Mouse (Mus musculus) bone marrow, adult 2 months (tissue): Measurements from ENCODE around the gene Rfc4. TPM values are rescaled to one million over a fixed set of nuclear protein-coding genes. Genes with fewer than 3 reads are reported as not detected.
"Not testable (repeated sequence)": the region's sequence is repeated elsewhere in the genome, so short reads cannot be mapped to it uniquely, and the experiment has no call there.

Experiments used
- H3K27ac ChIP-seq: fragments of 200-500 bp; 2 replicates; pipeline ENCODE4 v1.5.1; 2012; ENCODE audit warnings: low read depth, mild to moderate bottlenecking, control low read depth, inconsistent platforms, low read length; ENCODE audit not compliant: control insufficient read depth, poor library complexity, insufficient read depth
- H3K4me1 ChIP-seq: fragments of 200-500 bp; 2 replicates; pipeline ENCODE4 v1.6.1; 2011; ENCODE audit warnings: low read length; ENCODE audit not compliant: control insufficient read depth, insufficient read depth
- H3K4me3 ChIP-seq: fragments of 200-500 bp; replicated peaks from 2 replicates; pipeline ENCODE3; 2011; ENCODE audit warnings: mild to moderate bottlenecking, low read depth, low read length, control low read depth; ENCODE audit not compliant: control insufficient read depth
- CTCF ChIP-seq: fragments of 200-500 bp; IDR thresholded peaks from 2 replicates; pipeline ENCODE4 v1.5.1; 2011; ENCODE audit warnings: low read length, control low read depth; ENCODE audit not compliant: control insufficient read depth, insufficient read depth
- POLR2A ChIP-seq: fragments of 200-500 bp; IDR thresholded peaks from 2 replicates; pipeline ENCODE4 v1.6.1; 2011; ENCODE audit warnings: low read depth, mild to moderate bottlenecking, control low read depth, low read length, borderline replicate concordance; ENCODE audit not compliant: control insufficient read depth
- WGBS: fragments of 180-500 bp; shearing (Covaris S2); methylation state at CpG from one replicate; pipeline ENCODE4 v1.1.7; 2018; 5-methylcytosine and 5-hydroxymethylcytosine counted together
- polyA plus RNA-seq: library from polyadenylated mRNA; stranded (reverse); fragments of >200 nt; gene quantifications from 2 replicates; pipeline ENCODE4 v1.2.4, GENCODE M21; 2011; ENCODE audit warnings: low replicate concordance; ENCODE audit not compliant: missing spikeins, insufficient read depth, insufficient read length

The Rfc4 gene
- polyA plus RNA-seq, 1 experiment = 35.1 TPM

DNA sequence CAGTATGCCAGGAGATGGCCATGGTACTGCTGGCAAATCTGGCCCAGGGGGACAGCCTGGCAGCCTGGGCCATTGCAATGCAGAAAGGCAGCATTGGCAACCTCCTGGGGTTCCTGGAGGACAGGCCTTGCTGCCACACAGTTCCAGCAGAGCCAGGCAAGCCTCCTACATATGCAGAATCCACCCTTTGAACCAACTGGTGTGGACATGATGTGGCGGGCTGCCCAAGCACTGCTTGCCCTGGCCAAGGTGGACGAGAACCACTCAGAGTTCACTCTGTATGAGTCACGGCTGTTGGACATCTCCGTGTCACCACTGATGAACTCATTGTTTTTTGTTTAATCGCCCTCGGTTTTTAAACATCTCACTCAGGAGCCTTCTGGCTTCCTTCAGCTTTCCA, 33.4 kb downstream of the Rfc4 start:
- TF ChIP-seq POLR2A = no peak
- no peak for TF ChIP-seq CTCF
- Histone ChIP-seq H3K27ac (no peak overlapping the region), H3K4me1 (no peaks in the 10 kb centered on the region; the same call in 1 of the 2 replicates), H3K4me3 (no peak overlapping the region)
- 78% methylated on average over 6 of the region's 6 CpGs for WGBS

DNA sequence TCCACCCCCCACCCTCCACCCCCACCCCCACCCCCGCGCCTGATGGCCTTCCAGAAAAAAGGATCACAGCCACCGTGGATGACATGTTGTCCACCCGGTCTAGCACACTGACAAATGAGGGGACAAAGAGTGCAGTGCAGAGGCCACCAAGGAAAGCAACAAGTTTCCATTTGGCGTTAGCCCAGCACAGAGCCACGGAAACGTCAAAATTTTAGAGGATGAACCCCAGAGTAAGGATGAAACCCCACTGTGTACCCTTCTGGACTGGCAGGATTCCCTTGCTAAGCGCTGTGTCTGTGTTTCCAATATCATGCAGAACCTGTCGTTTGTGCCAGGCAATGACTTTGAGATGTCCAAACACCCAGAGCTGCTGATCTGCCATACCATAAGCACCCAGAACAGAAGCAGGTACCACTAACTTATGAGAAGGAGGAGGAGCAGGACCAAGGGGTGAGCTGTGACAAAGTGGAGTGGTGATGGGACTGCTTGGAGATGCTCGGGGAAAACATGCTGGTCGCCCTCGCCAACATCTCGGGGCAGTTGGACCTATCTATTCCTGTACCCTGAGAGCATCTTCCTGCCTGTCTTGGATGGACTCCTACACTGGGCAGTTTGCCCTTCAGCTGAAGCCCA, 34.1 kb downstream of the Rfc4 start:
- no peaks in the 10 kb centered on the region; the same call in 1 of the 2 replicates for H3K4me1 ChIP-seq
- no peak overlapping the region for H3K4me3 ChIP-seq
- 76% methylated on average over 13 of the region's 13 CpGs for WGBS
- H3K27ac ChIP-seq = no peak overlapping the region
- TF ChIP-seq CTCF (no peak), POLR2A (no peak)

DNA sequence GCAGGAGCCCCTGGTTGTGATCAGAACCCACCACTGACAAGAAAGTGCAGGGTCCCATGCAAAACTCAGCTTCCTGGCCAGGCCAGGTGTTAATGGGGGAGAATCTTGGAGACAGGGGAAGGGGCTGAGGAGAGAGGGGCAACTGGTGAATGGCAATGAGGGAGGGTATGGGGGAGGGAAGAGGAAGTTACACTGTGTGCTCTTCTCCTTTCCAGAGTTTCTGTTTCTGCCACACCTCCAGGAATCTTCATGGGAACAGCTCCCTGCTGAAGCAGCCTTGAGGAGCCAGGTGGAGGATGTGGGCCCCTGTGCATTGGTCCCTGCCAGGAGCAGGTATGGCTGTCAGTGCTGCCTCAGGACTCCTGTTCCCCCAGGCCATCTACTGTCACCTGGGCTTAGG, 36.2 kb downstream of the Rfc4 start:
- not testable (repeated sequence) for H3K4me3 ChIP-seq, H3K4me1 ChIP-seq, H3K27ac ChIP-seq

DNA sequence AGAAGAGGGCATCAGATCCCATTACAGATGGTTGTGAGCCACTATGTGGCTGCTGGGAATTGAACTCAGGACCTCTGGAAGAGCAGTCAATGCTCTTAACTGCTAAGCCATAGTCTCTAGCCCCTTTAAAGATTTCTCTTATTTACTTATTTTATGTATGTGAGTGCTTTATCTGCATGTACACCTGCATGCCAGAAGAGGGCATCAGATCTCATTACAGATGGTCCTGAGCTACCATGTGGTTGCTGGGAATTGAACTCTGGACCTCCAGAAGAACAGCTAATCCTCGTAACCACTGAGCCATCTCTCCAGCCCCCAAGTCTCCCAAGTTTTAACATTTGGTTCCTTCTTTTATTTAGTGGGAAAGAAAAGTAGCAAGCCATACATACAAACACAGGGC, 39.0 kb downstream of the Rfc4 start:
- not testable (repeated sequence) for H3K4me1 ChIP-seq, H3K27ac ChIP-seq, H3K4me3 ChIP-seq
- 70% methylated on average over 1 of the region's 1 CpGs for WGBS

DNA sequence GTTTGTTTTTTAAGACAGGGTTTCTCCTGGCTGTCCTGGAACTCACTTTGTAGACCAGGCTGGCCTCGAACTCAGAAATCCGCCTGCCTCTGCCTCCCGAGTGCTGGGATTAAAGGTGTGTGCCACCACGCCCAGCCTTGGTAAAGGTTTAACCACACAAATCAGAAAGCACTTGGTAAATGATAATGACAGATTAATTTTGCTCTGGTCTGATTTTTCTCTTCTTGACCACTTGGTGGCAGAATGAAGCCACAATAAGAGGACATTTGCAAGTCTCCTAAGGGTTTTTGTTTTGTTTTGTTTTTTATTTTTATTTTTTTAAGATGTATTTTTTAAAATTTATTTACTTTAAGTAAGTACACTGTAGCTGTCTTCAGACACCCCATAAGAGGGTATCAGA, 39.8 kb downstream of the Rfc4 start:
- not testable (repeated sequence) for H3K27ac ChIP-seq, H3K4me1 ChIP-seq, H3K4me3 ChIP-seq
- 17% methylated on average over 4 of the region's 4 CpGs for WGBS

DNA sequence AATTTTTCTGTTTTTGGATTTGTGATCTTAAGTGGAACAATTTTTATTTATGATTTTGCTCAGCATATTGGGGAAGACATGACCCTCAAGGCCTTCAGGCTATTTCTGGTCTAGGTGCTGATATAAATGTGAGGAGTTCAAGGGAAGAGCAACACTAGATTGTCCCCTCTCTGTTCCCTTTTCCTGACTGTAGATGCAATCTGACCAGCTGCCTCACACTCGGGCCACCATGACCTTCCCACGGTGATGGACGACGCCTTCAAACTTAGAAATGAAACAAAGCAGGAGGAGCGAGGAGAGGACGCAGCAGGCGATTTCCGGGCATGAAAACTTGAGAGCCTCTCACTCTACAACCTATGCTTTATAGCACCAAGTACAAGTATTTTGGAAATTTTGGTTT, 40.4 kb downstream of the Rfc4 start:
- not testable (repeated sequence) for H3K27ac ChIP-seq, H3K4me1 ChIP-seq, H3K4me3 ChIP-seq
- 61% methylated on average over 8 of the region's 8 CpGs for WGBS

DNA sequence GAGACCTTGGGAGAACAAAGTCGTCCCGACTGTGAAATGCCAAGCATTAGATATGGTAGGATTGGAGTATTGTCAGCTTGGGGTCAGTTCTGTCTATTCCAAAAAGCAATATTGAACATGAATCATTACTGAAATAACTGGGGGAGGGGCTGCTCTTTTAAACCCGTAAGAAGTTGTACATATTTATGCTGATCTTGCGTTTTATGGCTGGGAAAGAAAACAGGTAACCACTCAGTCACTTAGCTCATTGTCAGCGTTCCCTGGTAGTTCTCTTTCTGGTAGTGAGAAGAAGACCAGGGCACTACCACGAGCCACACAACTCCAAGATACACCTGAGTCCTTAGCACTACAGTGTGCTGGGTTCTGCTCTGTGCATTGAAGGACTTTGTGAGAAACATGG, 50.0 kb downstream of the Rfc4 start:
- H3K27ac ChIP-seq, H3K4me3 ChIP-seq, H3K4me1 ChIP-seq: not testable (repeated sequence)
- 85% methylated on average over 6 of the region's 6 CpGs for WGBS

Other genes with a start within 250 kb of the Rfc4 start
- gene Ahsg, start 236.5 kb downstream of the Rfc4 start, polyA plus RNA-seq = 15.5 and 61.2 TPM in 2 replicates
- gene Fetub, start 209.4 kb downstream of the Rfc4 start, polyA plus RNA-seq = 0.86 and 5.1 TPM in 2 replicates
- 0.93 and 2.0 TPM in 2 replicates for gene Hrg, start 176.7 kb downstream of the Rfc4 start, polyA plus RNA-seq
- 24.9 and 54.1 TPM in 2 replicates for gene Kng2, start 98.3 kb downstream of the Rfc4 start, polyA plus RNA-seq
- 6.3 and 13.7 TPM in 2 replicates for gene Kng1, start 69.9 kb downstream of the Rfc4 start, polyA plus RNA-seq
- 103 and 232 TPM in 2 replicates for gene Eif4a2, start 20.3 kb downstream of the Rfc4 start, polyA plus RNA-seq
- gene Adipoq, start 18.8 kb upstream of the Rfc4 start, polyA plus RNA-seq = 32.3 and 39.5 TPM in 2 replicates
- gene St6gal1, start 97.0 kb upstream of the Rfc4 start, polyA plus RNA-seq = 3.6 and 8.7 TPM in 2 replicates